Mouse (Mus musculus): ENCODE measurements around the gene Gas2. TPM values are rescaled to one million over a fixed set of nuclear protein-coding genes. Genes with fewer than 3 reads are reported as not detected.

The Gas2 gene
- total and polyA plus RNA-seq, 2 experiments from 2014 or later: 5.5 to 6.1 TPM

DNA sequence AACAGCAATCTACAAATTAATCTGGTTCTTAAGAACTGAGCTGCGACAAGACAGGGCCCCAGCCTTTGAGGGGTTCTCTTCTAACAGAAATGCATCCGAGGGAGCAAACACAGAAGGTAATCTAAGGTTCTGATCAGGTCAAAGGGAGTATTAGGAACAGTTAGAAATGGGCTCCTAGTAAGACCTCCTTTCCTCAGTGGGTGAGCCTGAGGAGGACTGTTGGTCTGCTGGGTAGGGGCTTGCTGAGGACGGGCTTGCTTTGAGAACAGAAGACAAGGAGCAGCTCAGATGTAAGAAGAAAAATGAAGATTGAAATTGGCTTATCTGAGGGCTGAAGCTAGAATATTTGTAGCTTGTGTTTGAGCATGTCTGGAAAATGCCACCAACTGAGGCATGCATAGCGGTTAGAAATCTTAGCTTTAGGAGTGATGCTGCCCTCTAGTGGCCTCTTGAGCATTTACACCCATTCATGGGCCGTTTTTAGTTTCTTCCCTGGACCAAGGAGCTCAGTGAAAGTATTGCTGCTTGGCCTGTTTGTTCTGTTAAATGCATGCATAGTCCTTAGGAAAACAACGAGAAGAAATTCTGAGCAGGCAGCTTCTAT lies 110.5 kb downstream of the Gas2 start:
- peak; percentile 80 for TF ChIP-seq CTCF (IDR thresholded peaks at IDR 0.05; ENCODE audit: low read depth)
- no peak for TF ChIP-seq EP300 (IDR thresholded peaks at IDR 0.05; ENCODE audit: low read depth)
- WGBS: 28% methylated on average over 6 of the region's 6 CpGs
- DNase-seq (ENCODE audit: low spot score) (peak; percentile 19), ATAC-seq (ENCODE audit: insufficient read depth, low read depth) (no peak)
- Histone ChIP-seq H3K9me3 (replicated peaks; ENCODE audit: control insufficient read depth, low read length) (no peaks in the 10 kb centered on the region), H3K4me3 (ENCODE audit: low read depth, low read length) (no peak overlapping the region), H3K4me1 (ENCODE audit: control insufficient read depth, insufficient read depth) (no peaks in the 10 kb centered on the region), H3K9ac (replicated peaks; ENCODE audit: low read depth, low read length) (no peak overlapping the region), H3K27ac (ENCODE audit: low read depth) (no peak overlapping the region), H3K27me3 (ENCODE audit: control insufficient read depth, insufficient read depth, low read length) (no peaks in the 10 kb centered on the region), H3K4me2 (ENCODE audit: low read depth, low read length) (no peak overlapping the region), H3K36me3 (replicated peaks; ENCODE audit: control insufficient read depth, insufficient read depth, low read length) (no peaks in the 10 kb centered on the region)

- H3K9me3 ChIP-seq (replicated peaks; ENCODE audit: control insufficient read depth, low read length): no peaks in the 10 kb centered on the region
- H3K4me3 ChIP-seq (ENCODE audit: low read depth, low read length): no peak overlapping the region
- TF ChIP-seq EP300 (IDR thresholded peaks at IDR 0.05; ENCODE audit: low read depth) (no peak), CTCF (IDR thresholded peaks at IDR 0.05; ENCODE audit: low read depth) (no peak)
- H3K4me2 ChIP-seq (ENCODE audit: low read depth, low read length): no peak overlapping the region
- DNase-seq (ENCODE audit: low spot score) (no peak), ATAC-seq (ENCODE audit: insufficient read depth, low read depth) (no peak)
- no peak overlapping the region for H3K27ac ChIP-seq (ENCODE audit: low read depth)
- H3K36me3 ChIP-seq (replicated peaks; ENCODE audit: control insufficient read depth, insufficient read depth, low read length): no peaks in the 10 kb centered on the region
- WGBS: 69% methylated on average over 5 of the region's 5 CpGs
- no peak overlapping the region for H3K9ac ChIP-seq (replicated peaks; ENCODE audit: low read depth, low read length)
- H3K4me1 ChIP-seq (ENCODE audit: control insufficient read depth, insufficient read depth): no peaks in the 10 kb centered on the region
- H3K27me3 ChIP-seq (ENCODE audit: control insufficient read depth, insufficient read depth, low read length): no peaks in the 10 kb centered on the region
Measured at GRCm38 (mm10) chr7:51973091-51973490, 111.3 kb downstream of the Gas2 start.

GRCm38 (mm10) chr7:51973526-51973925 lies 111.7 kb downstream of the Gas2 start:
- Histone ChIP-seq H3K4me1 (ENCODE audit: control insufficient read depth, insufficient read depth) (no peaks in the 10 kb centered on the region), H3K4me3 (ENCODE audit: low read depth, low read length) (no peak overlapping the region), H3K27ac (ENCODE audit: low read depth) (no peak overlapping the region), H3K36me3 (replicated peaks; ENCODE audit: control insufficient read depth, insufficient read depth, low read length) (no peaks in the 10 kb centered on the region), H3K27me3 (ENCODE audit: control insufficient read depth, insufficient read depth, low read length) (no peaks in the 10 kb centered on the region), H3K4me2 (ENCODE audit: low read depth, low read length) (no peak overlapping the region), H3K9me3 (replicated peaks; ENCODE audit: control insufficient read depth, low read length) (no peaks in the 10 kb centered on the region), H3K9ac (replicated peaks; ENCODE audit: low read depth, low read length) (no peak overlapping the region)
- ATAC-seq (ENCODE audit: insufficient read depth, low read depth) (no peak), DNase-seq (ENCODE audit: low spot score) (no peak)
- TF ChIP-seq EP300 (IDR thresholded peaks at IDR 0.05; ENCODE audit: low read depth) (no peak), CTCF (IDR thresholded peaks at IDR 0.05; ENCODE audit: low read depth) (no peak)
- WGBS: 80% methylated on average over 2 of the region's 2 CpGs

- DNase-seq (ENCODE audit: low spot score): no peak
- Histone ChIP-seq H3K9me3 (replicated peaks; ENCODE audit: control insufficient read depth, low read length) (no peaks in the 10 kb centered on the region), H3K4me3 (ENCODE audit: low read depth, low read length) (no peak overlapping the region), H3K4me2 (ENCODE audit: low read depth, low read length) (no peak overlapping the region), H3K4me1 (ENCODE audit: control insufficient read depth, insufficient read depth) (no peaks in the 10 kb centered on the region), H3K27me3 (ENCODE audit: control insufficient read depth, insufficient read depth, low read length) (no peaks in the 10 kb centered on the region), H3K36me3 (replicated peaks; ENCODE audit: control insufficient read depth, insufficient read depth, low read length) (no peaks in the 10 kb centered on the region), H3K9ac (replicated peaks; ENCODE audit: low read depth, low read length) (no peak overlapping the region), H3K27ac (ENCODE audit: low read depth) (no peak overlapping the region)
- TF ChIP-seq CTCF (IDR thresholded peaks at IDR 0.05; ENCODE audit: low read depth) (no peak), EP300 (IDR thresholded peaks at IDR 0.05; ENCODE audit: low read depth) (no peak)
- no peak for ATAC-seq (ENCODE audit: insufficient read depth, low read depth)
- WGBS: 62% methylated on average over 6 of the region's 6 CpGs
Measured at GRCm38 (mm10) chr7:51975181-51975580, 113.4 kb downstream of the Gas2 start.

- H3K36me3 ChIP-seq (replicated peaks; ENCODE audit: control insufficient read depth, insufficient read depth, low read length): no peaks in the 10 kb centered on the region
- 40% methylated on average over 5 of the region's 5 CpGs for WGBS
- peak; percentile 19 for DNase-seq (ENCODE audit: low spot score)
Measured at GRCm38 (mm10) chr7:51979271-51979670, 117.5 kb downstream of the Gas2 start.

DNA sequence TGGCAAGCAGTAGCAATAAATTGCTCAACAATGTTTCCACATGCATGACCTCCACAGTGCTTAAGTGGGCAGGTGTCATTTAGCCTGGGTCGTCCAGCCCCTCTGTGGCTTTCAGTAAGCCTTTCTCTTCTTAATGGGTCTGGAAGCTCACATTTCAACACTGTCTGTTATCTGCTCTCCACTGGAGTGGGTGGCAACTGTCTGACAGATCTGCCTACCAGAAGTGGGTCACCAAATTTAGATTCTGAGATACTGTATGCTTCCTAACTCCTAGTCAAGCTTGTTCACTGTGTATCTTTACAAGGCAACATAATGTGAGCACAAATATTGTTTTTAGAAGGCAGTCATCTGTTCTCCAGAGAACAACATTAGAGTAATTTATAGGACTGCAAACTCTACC lies 120.5 kb downstream of the Gas2 start:
- no peaks in the 10 kb centered on the region for H3K9me3 ChIP-seq (replicated peaks; ENCODE audit: control insufficient read depth, low read length)
- peaks cover 7% of the 10 kb centered on the region for H3K4me1 ChIP-seq (ENCODE audit: control insufficient read depth, insufficient read depth)
- H3K27ac ChIP-seq (ENCODE audit: low read depth): no peak overlapping the region
- 16% methylated on average over 1 of the region's 1 CpGs for WGBS
- no peak overlapping the region for H3K9ac ChIP-seq (replicated peaks; ENCODE audit: low read depth, low read length)
- no peak overlapping the region for H3K4me3 ChIP-seq (ENCODE audit: low read depth, low read length)
- ATAC-seq (ENCODE audit: insufficient read depth, low read depth) (no peak), DNase-seq (ENCODE audit: low spot score) (no peak)
- H3K36me3 ChIP-seq (replicated peaks; ENCODE audit: control insufficient read depth, insufficient read depth, low read length): no peaks in the 10 kb centered on the region
- H3K27me3 ChIP-seq (ENCODE audit: control insufficient read depth, insufficient read depth, low read length): no peaks in the 10 kb centered on the region
- H3K4me2 ChIP-seq (ENCODE audit: low read depth, low read length): no peak overlapping the region
- no peak for TF ChIP-seq EP300 (IDR thresholded peaks at IDR 0.05; ENCODE audit: low read depth)
- no peak for TF ChIP-seq CTCF (IDR thresholded peaks at IDR 0.05; ENCODE audit: low read depth)

More at GRCm38 (mm10) chr7:51979271-51979670, 117.5 kb downstream of the Gas2 start:
- Histone ChIP-seq H3K4me2 (ENCODE audit: low read depth, low read length) (no peak overlapping the region), H3K4me1 (ENCODE audit: control insufficient read depth, insufficient read depth) (peaks cover 7% of the 10 kb centered on the region), H3K9ac (replicated peaks; ENCODE audit: low read depth, low read length) (no peak overlapping the region), H3K4me3 (ENCODE audit: low read depth, low read length) (no peak overlapping the region), H3K9me3 (replicated peaks; ENCODE audit: control insufficient read depth, low read length) (no peaks in the 10 kb centered on the region), H3K27me3 (ENCODE audit: control insufficient read depth, insufficient read depth, low read length) (no peaks in the 10 kb centered on the region), H3K27ac (ENCODE audit: low read depth) (no peak overlapping the region)
- TF ChIP-seq CTCF (IDR thresholded peaks at IDR 0.05; ENCODE audit: low read depth) (peak; percentile 48), EP300 (IDR thresholded peaks at IDR 0.05; ENCODE audit: low read depth) (no peak)
- no peak for ATAC-seq (ENCODE audit: insufficient read depth, low read depth)
